Mouse (Mus musculus) forebrain, postnatal 0 days (tissue): ENCODE data around the gene Cgref1. TPM values are rescaled to one million over a fixed set of nuclear protein-coding genes. Genes with fewer than 3 reads are reported as not detected.
A peak's percentile ranks its signal among the peaks of the same experiment; 100 is the strongest.

Experiments
- ATAC-seq: fragments of 200-750 bp; cut with Nextera tagmentation; 2 replicates; pipeline ENCODE4 v1.8.0; 2017; ENCODE audit warnings: mild to moderate bottlenecking, moderate library complexity
- DNase-seq: peaks from one replicate; pipeline ENCODE4 v3.0.0-alpha.2; 2015
- H3K27ac ChIP-seq: fragments of 300-500 bp; sonication (generic); 2 replicates; pipeline ENCODE4 v1.5.1; 2014; ENCODE audit warnings: low read depth, mild to moderate bottlenecking, antibody characterized with exemption, low read length, moderate library complexity, mixed read lengths
- H3K27me3 ChIP-seq: fragments of 300-500 bp; sonication (generic); 2 replicates; pipeline ENCODE4 v1.6.1; 2014; ENCODE audit warnings: mild to moderate bottlenecking, low read length, mixed read lengths; ENCODE audit not compliant: insufficient read depth
- H3K36me3 ChIP-seq: fragments of 300-500 bp; sonication (generic); 2 replicates; pipeline ENCODE4 v1.6.1; 2014; ENCODE audit warnings: mild to moderate bottlenecking, moderate library complexity; ENCODE audit not compliant: insufficient read depth
- H3K4me1 ChIP-seq: fragments of 300-500 bp; sonication (generic); 2 replicates; pipeline ENCODE4 v1.6.1; 2014; ENCODE audit warnings: antibody characterized with exemption; ENCODE audit not compliant: insufficient read depth
- H3K4me2 ChIP-seq: fragments of 300-500 bp; sonication (generic); 2 replicates; pipeline ENCODE4 v1.6.1; 2014; ENCODE audit warnings: low read depth, mild to moderate bottlenecking, moderate library complexity
- H3K4me3 ChIP-seq: fragments of 300-500 bp; sonication (generic); 2 replicates; pipeline ENCODE4 v1.5.1; 2014; ENCODE audit warnings: low read depth, low read length, mixed read lengths
- H3K9ac ChIP-seq: fragments of 300-500 bp; sonication (generic); 2 replicates; pipeline ENCODE4 v1.6.1; 2014; ENCODE audit warnings: mild to moderate bottlenecking
- H3K9me3 ChIP-seq: fragments of 300-500 bp; sonication (generic); 2 replicates; pipeline ENCODE4 v1.6.1; 2016; ENCODE audit warnings: low read length
- CTCF ChIP-seq: sonication (generic); IDR thresholded peaks from 2 replicates; pipeline ENCODE4 v1.5.1; 2016; ENCODE audit warnings: antibody characterized with exemption, control low read depth, low read depth
- WGBS: fragments of 180-500 bp; shearing (Covaris S2); extraction: QIAGEN DNeasy Blood & Tissue Kit; methylation state at CpG from one replicate; pipeline ENCODE4 v1.1.7; 2014; 5-methylcytosine and 5-hydroxymethylcytosine counted together
- polyA plus RNA-seq: library from polyadenylated mRNA; unstranded; fragments of >200 nt; fragmentation: Nextera tagmentation; extraction: Ambion mirVana; gene quantifications from 2 replicates; pipeline ENCODE4 v1.2.1, GENCODE M21; 2015
- total RNA-seq: library from RNA; depleted of rRNA; stranded (reverse); fragments of >200 nt; gene quantifications from 2 replicates; pipeline ENCODE4 v1.2.3, GENCODE M21; 2014

Gene Cgref1
- total and polyA plus RNA-seq, 2 experiments from 2014 or later: 63.5 to 82.1 TPM

GRCm38 (mm10) chr5:30908426-30909299 lies 36.7 kb downstream of the Cgref1 start:
- Histone ChIP-seq H3K4me1 (peaks cover 10% of the 10 kb centered on the region), H3K27ac (no peak overlapping the region), H3K4me2 (peak overlapping the region; percentile 96), H3K9ac (peak overlapping the region; percentile 84), H3K27me3 (no peaks in the 10 kb centered on the region), H3K36me3 (peaks cover 26% of the 10 kb centered on the region), H3K4me3 (peak overlapping the region; percentile 69), H3K9me3 (no peaks in the 10 kb centered on the region)
- DNase-seq (no peak), ATAC-seq (no peak)
- no peak for TF ChIP-seq CTCF
- WGBS: 49% methylated on average over 13 of the region's 13 CpGs

- peak within 1 kb of the TSS; percentile 84 for H3K9ac ChIP-seq
- DNase-seq (peak; percentile 96), ATAC-seq (peak; percentile 98)
- H3K27ac ChIP-seq: peak within 1 kb of the TSS; percentile 82
- H3K4me3 ChIP-seq: peak within 1 kb of the TSS; percentile 69
- H3K27me3 ChIP-seq: no peaks in the 10 kb centered on the region
- 2% methylated on average over 58 of the region's 58 CpGs for WGBS
- peaks cover 36% of the 10 kb centered on the region for H3K36me3 ChIP-seq
- H3K4me2 ChIP-seq: peak within 1 kb of the TSS; percentile 96
- no peaks in the 10 kb centered on the region for H3K9me3 ChIP-seq
- peaks cover 10% of the 10 kb centered on the region for H3K4me1 ChIP-seq
- no peak for TF ChIP-seq CTCF
Measured at GRCm38 (mm10) chr5:30907413-30908059, 37.9 kb downstream of the Cgref1 start, which contains the start of gene Ost4. Gene Ost4, minus strand, starts transcription at chr5:30907788.

- Histone ChIP-seq H3K4me2 (no peak overlapping the region), H3K4me1 (0 out of 2 replicates have a peak, but pooled peaks cover 4% of the 10 kb centered on the region), H3K9me3 (no peaks in the 10 kb centered on the region), H3K36me3 (peaks cover 52% of the 10 kb centered on the region), H3K27ac (no peak overlapping the region), H3K4me3 (no peak overlapping the region), H3K9ac (no peak overlapping the region), H3K27me3 (no peaks in the 10 kb centered on the region)
- TF ChIP-seq CTCF: no peak
- ATAC-seq: no peak
- WGBS: 92% methylated on average over 5 of the region's 5 CpGs
- DNase-seq: no peak
Measured at GRCm38 (mm10) chr5:30901860-30902259, 43.5 kb downstream of the Cgref1 start.

GRCm38 (mm10) chr5:30890375-30890774 lies 55.0 kb downstream of the Cgref1 start:
- Histone ChIP-seq H3K36me3 (peaks cover 47% of the 10 kb centered on the region), H3K27ac (peak overlapping the region; percentile 98; the same call in 1 of the 2 replicates), H3K4me1 (peaks cover 9% of the 10 kb centered on the region), H3K9ac (0 out of 2 replicates have a peak overlapping the region, but pooled peaks have one; percentile 90), H3K4me3 (peak overlapping the region; percentile 85), H3K4me2 (peak overlapping the region; percentile 85), H3K27me3 (no peaks in the 10 kb centered on the region), H3K9me3 (no peaks in the 10 kb centered on the region)
- TF ChIP-seq CTCF: no peak
- no peak for DNase-seq
- no peak for ATAC-seq
- 86% methylated on average over 7 of the region's 7 CpGs for WGBS

GRCm38 (mm10) chr5:30889088-30889754 lies 56.2 kb downstream of the Cgref1 start:
- Histone ChIP-seq H3K9me3 (no peaks in the 10 kb centered on the region), H3K27me3 (no peaks in the 10 kb centered on the region), H3K4me1 (peaks cover 9% of the 10 kb centered on the region), H3K9ac (peak overlapping the region; percentile 90), H3K4me2 (peak overlapping the region; percentile 85), H3K4me3 (peak overlapping the region; percentile 85), H3K36me3 (peaks cover 36% of the 10 kb centered on the region), H3K27ac (peak overlapping the region; percentile 98)
- WGBS: 1% methylated on average over 40 of the region's 42 CpGs
- DNase-seq: peak; percentile 68
- TF ChIP-seq CTCF: no peak
- ATAC-seq: no peak; the same call in 1 of the 2 replicates

- TF ChIP-seq CTCF: peak; percentile 10; the same call in 1 of the 2 replicates
- Histone ChIP-seq H3K9me3 (no peaks in the 10 kb centered on the region), H3K4me2 (peak within 1 kb of the TSS; percentile 85), H3K9ac (peak within 1 kb of the TSS; percentile 90), H3K4me3 (peak within 1 kb of the TSS; percentile 85), H3K27ac (peak within 1 kb of the TSS; percentile 98), H3K27me3 (no peaks in the 10 kb centered on the region), H3K4me1 (peaks cover 9% of the 10 kb centered on the region), H3K36me3 (peaks cover 28% of the 10 kb centered on the region)
- ATAC-seq (peak; percentile 91), DNase-seq (peak; percentile 99)
- WGBS: 1% methylated on average over 41 of the region's 42 CpGs
Measured at GRCm38 (mm10) chr5:30888337-30889087, 56.9 kb downstream of the Cgref1 start, which contains the start of gene Agbl5. Gene Agbl5, plus strand, starts transcription at chr5:30888694.
